Mouse (Mus musculus): ENCODE measurements at regions not wholly inside any gene's neighbourhood (a gene's known extent, or its start where the extent isn't known, plus 50 kb on each side); places are given as distances from the start of the nearest gene placed in this dataset.
A peak's percentile ranks its signal among the peaks of the same experiment; 100 is the strongest.

GRCm38 (mm10) chr4:5206394-5207099, 413.4 kb upstream of the Impad1 start:
- no peak for DNase-seq

GRCm38 (mm10) chr4:5205328-5206208, 412.4 kb upstream of the Impad1 start:
- peak; percentile 20 for DNase-seq

GRCm38 (mm10) chr4:5194272-5194671, 401.1 kb upstream of the Impad1 start:
- no peak for DNase-seq

GRCm38 (mm10) chr4:5181591-5181990, 388.4 kb upstream of the Impad1 start:
- DNase-seq = no peak

- no peak for DNase-seq
Observed at GRCm38 (mm10) chr4:5178991-5179693, 386.0 kb upstream of the Impad1 start.

- DNase-seq = no peak
Observed at GRCm38 (mm10) chr4:5165263-5165662, 372.1 kb upstream of the Impad1 start.

- DNase-seq = no peak
Observed at GRCm38 (mm10) chr4:5160931-5161330, 367.8 kb upstream of the Impad1 start.

- DNase-seq = peak; percentile 13
Observed at GRCm38 (mm10) chr4:5130726-5131125, 337.6 kb upstream of the Impad1 start.

- no peak for DNase-seq
Observed at GRCm38 (mm10) chr4:5126059-5126458, 332.9 kb upstream of the Impad1 start.

GRCm38 (mm10) chr4:5098411-5098810, 305.3 kb upstream of the Impad1 start:
- no peak for DNase-seq

- DNase-seq = no peak
Observed at GRCm38 (mm10) chr4:5078723-5079122, 285.6 kb upstream of the Impad1 start.

- DNase-seq = no peak
Observed at GRCm38 (mm10) chr4:5074754-5075153, 281.6 kb upstream of the Impad1 start.

- DNase-seq = no peak
Observed at GRCm38 (mm10) chr4:5071243-5071642, 278.1 kb upstream of the Impad1 start.

GRCm38 (mm10) chr4:5059290-5059955, 266.3 kb upstream of the Impad1 start:
- no peak for DNase-seq

GRCm38 (mm10) chr4:5029929-5030328, 236.8 kb upstream of the Impad1 start:
- DNase-seq = peak; percentile 1

- DNase-seq = no peak
Observed at GRCm38 (mm10) chr4:4987491-4987890, 194.3 kb upstream of the Impad1 start.

GRCm38 (mm10) chr4:4983474-4984194, 190.5 kb upstream of the Impad1 start:
- DNase-seq = no peak

- DNase-seq = no peak
Observed at GRCm38 (mm10) chr4:4971800-4972319, 178.7 kb upstream of the Impad1 start.

GRCm38 (mm10) chr4:4948956-4949355, 155.8 kb upstream of the Impad1 start:
- no peak for DNase-seq

GRCm38 (mm10) chr4:4944498-4944897, 151.3 kb upstream of the Impad1 start:
- DNase-seq = no peak

- no peak for DNase-seq
Observed at GRCm38 (mm10) chr4:4925741-4926140, 132.6 kb upstream of the Impad1 start.

GRCm38 (mm10) chr4:4920256-4920655, 127.1 kb upstream of the Impad1 start:
- no peak for DNase-seq
